Mouse (Mus musculus) frontal cortex, adult 2 months (tissue): ENCODE data around the gene Fbn1. TPM values are rescaled to one million over a fixed set of nuclear protein-coding genes. Genes with fewer than 3 reads are reported as not detected.
A peak's percentile ranks its signal among the peaks of the same experiment; 100 is the strongest.

Source experiments
- DNase-seq, 2 experiments: peaks; one replicate each; pipeline ENCODE4 v3.0.0; 2022; ENCODE audit warnings: low spot score in 1 of 2; ENCODE audit errors: extremely low spot score in 1 of 2
- polyA plus RNA-seq: library from polyadenylated mRNA; depleted of rRNA; stranded (reverse); fragments of >200 nt; gene quantifications from 2 replicates; pipeline ENCODE4 v1.2.3, GENCODE M21; 2012

The Fbn1 gene
- polyA plus RNA-seq, 1 experiment: 1.7 TPM

- no peak for DNase-seq
Observed at GRCm38 (mm10) chr2:125505006-125505745, 2.6 kb downstream of the Fbn1 start, which contains the start of gene Gm9913. TSS of gene Gm9913 (plus strand) at chr2:125505089.

DNA sequence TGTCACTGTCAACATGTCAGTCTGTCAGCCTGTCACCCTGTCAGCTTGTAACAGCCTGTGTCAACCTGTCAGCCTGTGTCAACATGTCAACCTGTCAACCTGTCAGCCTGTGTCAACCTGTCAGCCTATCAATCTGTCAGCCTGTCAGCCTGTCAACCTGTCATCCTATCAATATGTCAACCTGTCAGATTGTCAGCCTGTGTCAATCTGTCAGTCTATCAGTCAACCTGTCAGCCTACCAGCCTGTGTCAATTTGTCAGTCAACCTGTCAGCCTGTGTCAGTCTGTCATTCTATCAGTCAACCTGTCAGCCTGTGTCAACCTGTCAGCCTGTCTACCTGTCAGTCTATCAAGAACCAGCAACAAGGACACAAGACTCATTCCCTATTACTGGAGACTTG, 6.3 kb downstream of the Fbn1 start:
- no peak for DNase-seq

DNA sequence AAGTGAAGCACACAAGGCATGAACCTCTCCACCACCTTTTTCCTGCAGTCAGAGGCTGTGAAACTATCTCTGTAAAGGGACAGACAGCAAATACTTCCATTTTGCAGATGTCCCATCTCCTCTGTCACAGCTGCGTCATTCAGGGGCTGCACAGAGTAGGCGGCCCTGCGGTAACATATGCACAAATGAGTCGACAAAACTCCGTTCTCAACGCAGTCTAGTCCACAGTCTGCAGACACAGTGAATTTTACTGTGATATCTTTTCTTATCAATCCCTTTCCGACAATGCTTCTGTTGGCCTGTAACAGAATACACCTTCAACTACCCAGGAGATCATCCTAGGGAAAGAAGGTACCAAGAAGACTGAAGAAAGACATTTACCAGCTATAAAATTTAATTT, 9.6 kb downstream of the Fbn1 start:
- no peak for DNase-seq

GRCm38 (mm10) chr2:125496696-125497095, 11.1 kb downstream of the Fbn1 start:
- no peak for DNase-seq

DNA sequence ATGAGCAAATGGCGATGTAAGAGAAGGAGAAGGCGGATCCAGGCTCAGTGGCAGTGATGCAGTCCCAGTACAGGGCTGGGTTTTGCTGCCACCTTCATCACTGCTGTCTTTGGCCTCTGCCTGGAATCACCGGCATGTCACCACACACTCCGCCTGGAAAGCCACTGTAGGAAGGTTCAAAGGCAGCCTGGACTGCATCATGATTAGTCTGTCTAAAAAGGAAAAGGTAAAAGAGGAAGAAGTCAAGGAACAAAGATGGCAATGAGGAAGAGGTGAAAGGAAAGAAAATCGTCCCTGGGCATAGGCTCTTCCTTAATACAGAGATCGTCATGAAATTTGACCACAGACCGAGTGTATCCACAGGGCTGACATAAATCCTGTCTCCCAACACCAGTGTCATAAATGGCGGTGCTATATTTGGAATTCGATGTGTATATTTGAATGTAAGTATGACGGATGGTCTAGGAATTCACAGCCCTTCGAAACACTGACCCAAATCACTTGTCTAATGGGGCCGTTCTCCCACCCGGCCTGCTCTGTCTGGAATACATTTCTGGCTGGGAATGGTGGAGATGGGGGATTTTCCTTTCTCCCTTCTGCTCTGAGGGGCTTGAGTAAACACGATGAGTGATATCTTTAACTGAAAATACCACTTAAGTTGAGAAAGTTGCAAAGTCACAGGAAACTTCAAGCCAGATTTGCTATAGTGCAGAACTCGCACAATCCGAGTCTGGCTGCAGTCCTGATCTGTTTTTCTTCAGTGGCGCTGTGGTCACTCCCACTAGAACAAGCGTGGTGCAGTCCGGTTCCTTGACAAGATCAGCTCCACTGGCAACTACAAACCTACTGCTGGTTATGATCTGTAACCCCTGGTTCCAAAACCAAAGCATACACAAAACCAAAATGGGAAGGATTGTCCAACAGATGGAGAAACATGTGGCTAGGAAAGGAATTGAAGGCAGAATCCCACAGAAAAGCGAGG, 12.7 kb downstream of the Fbn1 start:
- DNase-seq: no peak

GRCm38 (mm10) chr2:125494291-125494690, 13.5 kb downstream of the Fbn1 start:
- no peak for DNase-seq

GRCm38 (mm10) chr2:125492050-125492900, 15.5 kb downstream of the Fbn1 start:
- no peak for DNase-seq

- no peak for DNase-seq
Observed at GRCm38 (mm10) chr2:125489979-125490378, 17.8 kb downstream of the Fbn1 start.

DNA sequence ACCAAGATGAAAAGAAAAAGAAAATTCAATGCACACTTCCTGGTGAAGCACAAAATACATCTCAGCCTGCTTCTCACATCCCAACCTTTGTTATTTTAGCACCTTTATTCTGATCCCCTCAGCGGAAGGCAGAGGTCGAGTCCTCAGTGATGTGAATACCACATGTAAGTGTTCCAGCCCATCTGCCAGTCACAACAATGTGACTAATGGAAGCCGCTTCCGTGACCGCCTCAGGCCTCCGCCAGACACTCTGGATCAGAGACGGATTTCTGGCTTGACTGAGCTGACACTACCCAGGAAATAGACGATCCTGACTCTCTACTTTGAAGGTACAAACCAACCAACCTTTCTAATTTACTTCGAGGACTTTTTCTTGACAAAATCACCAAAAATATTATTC, 22.9 kb downstream of the Fbn1 start:
- no peak for DNase-seq

GRCm38 (mm10) chr2:125484164-125484563, 23.6 kb downstream of the Fbn1 start:
- DNase-seq: no peak

GRCm38 (mm10) chr2:125481531-125482317, 26.1 kb downstream of the Fbn1 start:
- DNase-seq: no peak

DNA sequence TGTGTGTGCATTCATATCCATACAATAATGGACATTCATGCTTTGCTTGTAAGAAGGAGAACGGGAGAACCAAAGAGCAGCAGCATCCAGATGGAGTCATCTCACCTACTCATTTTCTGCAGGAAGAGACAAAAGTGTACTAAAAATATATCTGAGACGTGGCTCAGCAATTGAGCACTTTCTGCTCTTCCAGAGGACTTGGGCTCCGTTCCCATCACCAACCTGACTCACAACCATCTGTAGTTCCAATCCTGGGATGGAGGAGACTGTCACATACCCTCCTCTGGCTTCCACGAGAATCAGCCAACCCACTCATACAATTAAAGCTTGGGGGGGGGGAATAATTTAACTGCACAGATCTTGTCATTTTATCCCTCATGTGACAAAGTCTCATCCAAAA, 26.7 kb downstream of the Fbn1 start:
- DNase-seq: peak; percentile 69 to 81

DNA sequence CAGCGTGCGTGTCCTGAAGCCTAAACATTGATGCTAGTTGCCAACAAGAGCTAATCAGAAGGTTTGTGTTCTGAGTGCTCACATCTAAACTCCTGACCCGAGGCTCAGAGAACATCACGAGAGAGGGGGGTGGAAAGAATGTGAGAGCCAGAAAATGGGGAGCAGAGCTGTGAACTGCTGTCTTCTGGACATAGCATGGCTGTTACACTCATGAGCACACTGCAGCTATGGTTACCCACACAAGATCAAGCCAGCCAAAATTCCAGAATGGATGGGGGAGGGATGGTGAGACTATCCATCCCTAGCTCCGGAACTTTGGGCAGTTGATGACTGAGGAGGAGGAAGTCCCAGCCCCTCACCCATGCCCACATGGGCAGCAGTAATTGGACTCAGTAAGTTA, 27.7 kb downstream of the Fbn1 start:
- DNase-seq: no peak

GRCm38 (mm10) chr2:125478705-125479104, 29.1 kb downstream of the Fbn1 start:
- DNase-seq: no peak

DNA sequence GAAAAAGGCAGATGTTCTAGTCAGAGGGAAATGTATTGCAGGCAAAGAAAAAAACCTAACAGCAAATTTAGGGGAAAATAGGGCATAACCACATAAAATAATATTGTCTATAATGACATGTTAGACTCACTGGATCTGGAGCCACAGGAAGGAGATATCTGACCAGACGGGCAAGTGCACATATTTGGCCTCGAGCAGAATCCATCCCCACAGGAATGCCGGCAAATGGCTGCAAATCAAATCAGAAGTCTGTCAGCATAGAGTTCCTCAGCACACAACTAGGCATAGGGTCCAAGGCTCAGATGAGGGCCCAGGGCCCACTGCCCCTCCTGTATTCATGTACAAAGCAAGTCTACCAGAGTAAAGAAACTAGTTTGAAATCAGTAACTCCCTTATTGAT, 30.4 kb downstream of the Fbn1 start:
- DNase-seq: no peak

- no peak for DNase-seq
Observed at GRCm38 (mm10) chr2:125476231-125476630, 31.6 kb downstream of the Fbn1 start.

GRCm38 (mm10) chr2:125474690-125475089, 33.1 kb downstream of the Fbn1 start:
- DNase-seq: no peak

DNA sequence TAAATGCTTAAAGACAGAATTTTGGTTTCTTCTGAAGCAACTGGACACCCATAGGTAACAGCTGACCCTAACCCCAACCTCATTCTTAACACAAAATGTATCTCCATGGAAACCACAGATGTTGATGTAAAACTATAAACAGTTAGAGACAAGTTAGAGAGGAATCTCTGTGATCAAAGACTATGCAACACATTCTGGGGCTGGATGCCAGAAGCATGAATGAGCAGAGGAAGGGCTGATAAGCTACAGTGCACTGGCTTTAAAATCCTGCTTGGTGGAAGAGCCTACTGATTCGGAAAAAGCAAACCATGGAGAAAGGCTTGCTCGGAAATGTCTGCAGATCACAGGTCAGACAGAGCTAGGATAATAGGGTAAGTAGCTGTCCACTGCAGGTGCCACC, 34.6 kb downstream of the Fbn1 start:
- DNase-seq: no peak

GRCm38 (mm10) chr2:125471721-125472120, 36.1 kb downstream of the Fbn1 start:
- DNase-seq: no peak
